Mouse (Mus musculus) liver, postnatal 0 days (tissue): ENCODE data around the gene Ankrd35.

Experiments used
- CTCF ChIP-seq: sonication (generic); IDR thresholded peaks from 2 replicates; pipeline ENCODE4 v1.5.1; 2016; ENCODE audit warnings: antibody characterized with exemption, low read depth
- EP300 ChIP-seq: IDR thresholded peaks from 2 replicates; pipeline ENCODE4 v1.6.1; 2016; ENCODE audit warnings: antibody characterized with exemption, low read depth, mild to moderate bottlenecking

- TF ChIP-seq CTCF (no peak), EP300 (no peak)
These were observed 29.2 kb downstream of the Ankrd35 start for GRCm38 (mm10) chr3:96698993-96699690.
